Mouse (Mus musculus) gastrocnemius, postnatal 36 days (tissue): ENCODE measurements around the gene Ctsg. TPM values are rescaled to one million over a fixed set of nuclear protein-coding genes. Genes with fewer than 3 reads are reported as not detected.

ENCODE experiments used
- microRNA-seq, 2 experiments: library from miRNA; unstranded; fragments of <30 nt; microRNA quantifications; one replicate each; pipeline ENCODE4 v1.2.0; 2021
- total RNA-seq, 2 experiments: library from RNA; stranded (reverse); gene quantifications; 2 replicates each; pipeline ENCODE4 v1.2.3; 2021

Ctsg gene
- total RNA-seq, 2 experiments from 2014 or later: not detected

Small RNA genes lying within 50 kb of the gene (microRNA-seq; reads per million reads assigned to microRNA genes)
- 0 reads per million in 2 experiments for gene Mir6949

Other genes with a start within 250 kb of the Ctsg start
- 1 to 10 TPM; 2.1 to 2.7 TPM for gene Nynrin, start 248.6 kb downstream of the Ctsg start, total RNA-seq
- gene Cbln3, start 218.2 kb downstream of the Ctsg start, total RNA-seq: not detected
- gene Khnyn, start 217.6 kb downstream of the Ctsg start, total RNA-seq: 1 to 10 TPM; 6.0 to 7.5 TPM
- 100 to 1,000 TPM; 111 to 122 TPM for gene Sdr39u1, start 202.3 kb downstream of the Ctsg start, total RNA-seq
- 1 to 10 TPM; 2.3 to 2.7 TPM for gene Cma1, start 157.9 kb downstream of the Ctsg start, total RNA-seq
- not detected for gene Cma2, start 151.6 kb downstream of the Ctsg start, total RNA-seq
- not detected for gene Mcpt1, start 84.6 kb downstream of the Ctsg start, total RNA-seq
- not detected for gene Mcpt9, start 72.1 kb downstream of the Ctsg start, total RNA-seq
- gene Mcpt2, start 60.5 kb downstream of the Ctsg start, total RNA-seq: not detected
- gene Mcpt4, start 40.3 kb downstream of the Ctsg start, total RNA-seq: 1 to 10 TPM; 2.5 to 3.3 TPM
- not detected for gene Mcpt8, start 17.3 kb downstream of the Ctsg start, total RNA-seq
- not detected for gene Gzme, start 18.1 kb upstream of the Ctsg start, total RNA-seq
- not detected for gene Gzmd, start 30.0 kb upstream of the Ctsg start, total RNA-seq
- gene Gzmg, start 57.0 kb upstream of the Ctsg start, total RNA-seq: not detected
- gene Gzmn, start 72.0 kb upstream of the Ctsg start, total RNA-seq: not detected
- not detected for gene Gzmf, start 108.8 kb upstream of the Ctsg start, total RNA-seq
- not detected for gene Gzmc, start 132.1 kb upstream of the Ctsg start, total RNA-seq
- gene Gzmb, start 159.7 kb upstream of the Ctsg start, total RNA-seq: not detected